Mouse (Mus musculus): Measurements from ENCODE around the gene Piezo1.

Piezo1 gene

DNA sequence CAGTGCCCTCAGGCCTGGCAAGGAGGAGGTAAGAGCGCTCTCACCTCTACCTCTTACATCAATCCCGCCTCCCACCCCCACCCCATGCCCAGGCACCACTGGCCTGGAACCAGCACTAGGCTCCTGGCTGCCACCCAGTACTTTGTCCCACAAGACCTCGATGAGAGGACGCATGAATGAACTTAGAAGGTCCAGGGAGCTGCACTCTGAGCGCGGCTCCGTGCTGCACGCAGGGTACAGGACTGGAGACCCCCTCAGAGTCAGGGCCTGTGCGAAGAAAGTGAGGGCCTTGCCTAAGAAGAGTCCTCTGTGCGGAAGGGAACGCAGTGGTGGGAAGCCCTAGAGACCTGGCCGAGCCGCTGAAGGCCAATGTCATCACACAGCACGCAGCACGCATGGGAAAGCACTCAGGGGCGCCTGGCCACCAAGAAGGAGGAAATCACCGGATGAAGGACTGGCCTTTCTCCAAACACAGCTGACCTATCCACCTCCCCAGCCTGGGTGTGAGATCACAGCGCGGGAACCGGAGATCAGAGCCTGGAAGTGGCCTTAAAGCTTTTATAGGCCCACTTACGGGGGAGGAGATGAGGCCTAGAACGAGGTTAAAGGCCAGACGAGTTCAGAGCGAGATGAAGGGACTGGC, 4.2 kb downstream of the Piezo1 start:
- in situ Hi-C loops (cut with MboI; ENCODE audit: low sequenced_read_pairs) = no loop called here

- in situ Hi-C loops (cut with MboI; ENCODE audit: low sequenced_read_pairs) = no loop called here
Observed at GRCm38 (mm10) chr8:122546066-122546755, 4.9 kb downstream of the Piezo1 start.

DNA sequence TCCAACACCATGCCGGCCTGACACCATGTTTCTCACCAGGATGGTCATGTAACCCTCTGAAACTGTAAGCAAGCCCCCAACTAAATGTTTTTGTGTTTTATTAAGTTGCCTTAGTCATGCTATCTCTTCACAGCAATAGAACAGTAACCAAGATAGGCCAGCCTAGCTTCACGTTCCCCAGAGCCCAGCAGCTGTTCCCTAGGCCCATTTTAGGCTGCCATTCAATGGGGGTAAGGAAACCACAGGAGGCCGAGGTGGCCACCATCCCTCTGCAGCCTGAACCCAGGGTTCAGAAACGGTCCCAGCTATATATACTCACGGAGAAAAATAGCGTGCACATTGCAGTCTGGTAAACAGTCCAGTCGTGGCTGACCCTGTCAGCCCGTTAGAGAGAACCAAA, 7.0 kb downstream of the Piezo1 start:
- in situ Hi-C loops (cut with MboI; ENCODE audit: low sequenced_read_pairs) = no loop called here

- in situ Hi-C loops (cut with MboI; ENCODE audit: low sequenced_read_pairs) = no loop called here
Observed at GRCm38 (mm10) chr8:122538310-122539076, 12.6 kb downstream of the Piezo1 start.

GRCm38 (mm10) chr8:122537812-122538211, 13.3 kb downstream of the Piezo1 start:
- in situ Hi-C loops (cut with MboI; ENCODE audit: low sequenced_read_pairs) = no loop called here

- in situ Hi-C loops (cut with MboI; ENCODE audit: low sequenced_read_pairs) = no loop called here
Observed at GRCm38 (mm10) chr8:122537033-122537432, 14.1 kb downstream of the Piezo1 start.

- in situ Hi-C loops (cut with MboI; ENCODE audit: low sequenced_read_pairs) = no loop called here
Observed at GRCm38 (mm10) chr8:122531312-122531711, 19.8 kb downstream of the Piezo1 start.

- in situ Hi-C loops (cut with MboI; ENCODE audit: low sequenced_read_pairs) = no loop called here
Observed at GRCm38 (mm10) chr8:122529159-122529558, 22.0 kb downstream of the Piezo1 start.

DNA sequence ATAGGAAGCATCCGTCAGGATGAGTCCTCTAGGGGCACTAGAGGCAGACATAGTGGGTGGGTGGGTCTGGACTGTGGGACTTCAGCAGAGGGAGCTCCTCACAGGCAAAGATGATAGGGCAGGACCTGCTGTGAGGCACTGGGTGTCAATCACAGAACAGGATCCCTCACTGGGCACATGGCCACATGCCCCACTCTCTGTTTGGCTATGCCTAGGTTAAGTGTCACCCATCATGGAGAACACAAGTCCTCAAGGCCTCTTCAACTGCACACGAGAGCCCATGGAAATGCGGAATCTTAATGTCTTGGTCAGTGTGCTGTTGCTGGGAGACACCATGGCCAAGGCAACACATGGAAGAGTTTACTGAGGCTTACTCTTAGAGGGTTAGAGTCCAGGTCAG, 23.2 kb downstream of the Piezo1 start:
- in situ Hi-C loops (cut with MboI; ENCODE audit: low sequenced_read_pairs) = no loop called here

DNA sequence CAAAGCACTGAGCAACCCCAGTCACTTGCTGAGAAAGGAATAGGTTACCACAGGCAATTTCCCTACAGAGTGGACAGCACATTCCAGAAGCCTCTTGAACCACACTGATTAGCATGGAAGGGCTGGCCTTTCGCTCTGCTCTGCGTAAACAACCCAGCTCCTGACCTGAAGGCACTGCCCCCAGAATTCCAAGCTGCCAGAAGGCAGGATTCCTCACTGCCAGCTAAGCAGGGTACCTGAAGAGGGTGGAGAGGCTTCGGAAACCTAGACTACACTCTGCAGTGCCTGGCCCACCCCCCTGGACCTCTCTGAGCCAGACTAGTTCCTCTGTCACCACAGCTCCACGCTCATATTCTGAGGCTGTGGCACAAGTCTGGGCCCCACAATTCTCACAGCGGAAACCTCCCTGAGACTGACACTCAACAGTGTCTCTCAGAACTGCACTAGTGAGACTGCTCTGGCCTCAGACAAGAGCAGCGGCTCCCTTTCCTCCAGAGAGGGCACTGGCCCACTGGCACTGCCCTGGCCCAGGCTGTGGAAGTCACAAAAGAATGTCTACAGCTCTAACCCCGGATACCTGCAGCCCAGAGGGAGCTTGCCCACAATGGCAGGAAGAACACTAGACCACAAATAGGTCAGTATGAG, 24.5 kb downstream of the Piezo1 start:
- in situ Hi-C loops (cut with MboI; ENCODE audit: low sequenced_read_pairs) = no loop called here

GRCm38 (mm10) chr8:122526084-122526483, 25.0 kb downstream of the Piezo1 start:
- in situ Hi-C loops (cut with MboI; ENCODE audit: low sequenced_read_pairs) = no loop called here

DNA sequence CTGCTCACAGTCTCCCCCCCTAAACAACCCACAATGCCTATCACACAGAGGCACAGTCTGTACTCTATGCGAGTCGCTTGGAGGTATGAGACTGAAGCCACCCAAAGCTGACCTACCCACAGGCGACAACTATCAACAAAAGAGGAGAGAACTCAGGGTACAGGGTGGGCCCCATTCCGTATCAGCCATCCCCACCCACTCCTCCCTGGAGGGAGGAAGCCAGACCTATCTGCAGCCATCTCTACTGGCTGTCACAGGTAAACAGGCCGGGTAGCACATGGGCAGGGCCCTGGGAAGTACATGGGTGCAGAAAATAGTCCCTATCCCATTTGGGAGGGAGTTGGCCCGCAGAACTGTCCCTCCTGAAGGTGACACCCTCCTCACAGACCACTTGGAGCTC, 26.1 kb downstream of the Piezo1 start:
- in situ Hi-C loops (cut with MboI; ENCODE audit: low sequenced_read_pairs) = no loop called here

DNA sequence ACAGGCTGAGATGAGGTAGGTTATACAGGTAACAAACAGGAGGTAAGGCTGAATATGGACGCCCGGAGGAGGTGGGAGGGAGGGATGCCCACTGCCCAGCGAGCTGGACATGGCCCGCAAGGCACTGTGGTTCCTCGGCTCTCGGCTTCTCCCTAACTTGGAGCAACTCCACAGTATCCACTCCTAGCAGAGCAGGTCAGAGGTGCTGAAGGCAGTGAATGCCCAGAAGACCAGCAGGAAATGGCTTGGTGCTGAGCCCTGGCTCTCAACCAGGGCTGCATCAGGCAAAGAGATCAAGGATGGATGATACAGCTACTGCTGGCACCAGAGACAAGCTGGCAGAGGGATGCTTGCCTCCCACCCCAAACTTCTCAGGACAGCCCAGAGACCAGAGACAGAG, 26.6 kb downstream of the Piezo1 start:
- in situ Hi-C loops (cut with MboI; ENCODE audit: low sequenced_read_pairs) = no loop called here

DNA sequence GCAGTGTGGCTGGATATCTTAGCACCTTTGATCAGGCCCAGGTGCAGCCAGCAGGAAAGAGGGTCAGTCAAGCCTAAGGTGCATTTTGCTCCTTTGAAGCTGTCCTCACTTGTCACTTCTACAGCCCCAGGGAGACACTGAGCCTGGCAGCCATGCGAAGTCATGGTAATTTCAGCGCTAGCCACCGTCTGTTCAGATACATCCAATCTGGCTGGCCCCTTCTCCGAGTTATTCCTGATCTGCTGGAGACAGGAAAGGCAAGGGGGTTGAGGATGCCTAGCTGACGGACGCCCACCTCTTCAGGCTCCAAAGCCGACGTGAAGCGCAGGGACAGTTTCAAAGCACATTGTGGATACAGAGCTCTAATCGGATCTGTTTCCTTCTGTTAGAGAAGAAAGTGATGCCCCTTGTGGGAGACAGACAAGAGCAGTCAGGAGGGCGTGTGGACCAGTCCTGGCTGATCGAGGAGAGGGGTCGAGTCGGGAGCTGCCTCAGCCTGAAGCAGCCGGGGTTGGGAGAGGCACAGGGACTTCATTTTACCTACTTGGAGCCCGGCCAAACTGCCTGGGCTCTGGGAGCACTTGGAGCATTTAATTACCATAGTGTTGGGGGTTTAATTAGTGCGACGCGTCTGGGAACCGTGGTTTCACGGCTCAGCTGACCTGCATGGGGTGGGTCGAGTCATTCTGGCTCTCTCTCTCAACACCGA, 27.3 kb downstream of the Piezo1 start:
- in situ Hi-C loops (cut with MboI; ENCODE audit: low sequenced_read_pairs) = no loop called here

- in situ Hi-C loops (cut with MboI; ENCODE audit: low sequenced_read_pairs) = no loop called here
Observed at GRCm38 (mm10) chr8:122522796-122523651, 28.1 kb downstream of the Piezo1 start.

- in situ Hi-C loops (cut with MboI; ENCODE audit: low sequenced_read_pairs) = no loop called here
Observed at GRCm38 (mm10) chr8:122520611-122521010, 30.5 kb downstream of the Piezo1 start.

- in situ Hi-C loops (cut with MboI; ENCODE audit: low sequenced_read_pairs) = no loop called here
Observed at GRCm38 (mm10) chr8:122517541-122518190, 33.5 kb downstream of the Piezo1 start.

DNA sequence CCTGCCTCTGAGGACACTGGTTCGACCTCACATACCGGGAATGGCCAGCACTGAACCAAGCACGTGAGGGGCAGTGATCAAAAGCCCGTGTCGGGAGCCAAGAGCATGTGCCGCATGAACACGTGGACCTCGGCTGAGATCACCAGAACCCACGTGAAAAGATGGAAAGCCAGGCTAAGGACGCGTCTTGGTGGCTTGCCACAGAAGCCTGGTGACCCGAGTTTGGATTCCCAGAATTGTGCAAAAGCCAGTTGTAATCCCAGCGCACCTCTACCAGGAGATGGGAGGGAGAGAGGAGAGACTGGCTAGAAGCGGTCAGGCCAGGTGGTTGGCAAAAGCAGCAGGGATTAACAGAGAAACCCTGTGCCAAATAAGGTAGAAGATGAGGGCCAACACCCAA, 35.4 kb downstream of the Piezo1 start:
- in situ Hi-C loops (cut with MboI; ENCODE audit: low sequenced_read_pairs) = no loop called here

GRCm38 (mm10) chr8:122512392-122512791, 38.7 kb downstream of the Piezo1 start:
- in situ Hi-C loops (cut with MboI; ENCODE audit: low sequenced_read_pairs) = no loop called here
